Mouse (Mus musculus) hematopoietic stem cell, adult 5-6 weeks (primary cell): ENCODE results near the gene Esr1. TPM values are rescaled to one million over a fixed set of nuclear protein-coding genes. Genes with fewer than 3 reads are reported as not detected.

Source experiments
- ATAC-seq, 2 experiments: fragments of 125-278 bp in 1 of 2; replicated peaks in 1 of 2; 2 replicates each; pipeline ENCODE4 v1.8.0; 2016 to 2017; ENCODE audit warnings: inconsistent platforms in 2 of 2, mild to moderate bottlenecking in 2 of 2, moderate number of reproducible peaks in 2 of 2, low read depth in 1 of 2, moderate TSS enrichment in 1 of 2; ENCODE audit not compliant: low FRiP score in 2 of 2, poor library complexity in 2 of 2, severe bottlenecking in 2 of 2, insufficient read depth in 1 of 2, low TSS enrichment in 1 of 2
- total RNA-seq: library from RNA; stranded (forward); fragments of 172-1452, 232-1000 nt; gene quantifications from 2 replicates; pipeline ENCODE4 v1.2.3, GENCODE M21; 2017

Gene Esr1
- total RNA-seq, 1 experiment from 2014 or later, result 19.2 TPM

DNA sequence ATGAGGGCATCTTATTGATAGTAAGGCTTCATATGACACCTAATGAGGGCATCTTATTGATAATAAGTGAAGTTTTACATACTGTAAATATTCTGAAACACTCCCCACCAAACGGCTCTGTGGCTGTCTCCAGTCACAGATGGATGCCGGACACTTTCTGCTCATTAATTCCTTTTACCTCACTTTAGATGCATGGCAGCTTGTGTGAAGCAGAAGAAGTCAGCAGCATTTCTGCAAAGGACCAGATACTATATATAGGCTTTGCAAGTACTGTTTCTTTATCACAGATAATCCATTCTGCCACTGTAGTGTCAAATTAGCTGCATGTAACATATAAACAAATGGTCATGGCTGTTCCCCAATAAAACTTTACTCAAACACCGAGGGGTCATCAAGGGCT, 274.1 kb downstream of the Esr1 start:
- no peak for ATAC-seq

GRCm38 (mm10) chr10:4885961-4886360, 274.6 kb downstream of the Esr1 start:
- ATAC-seq, result no peak

DNA sequence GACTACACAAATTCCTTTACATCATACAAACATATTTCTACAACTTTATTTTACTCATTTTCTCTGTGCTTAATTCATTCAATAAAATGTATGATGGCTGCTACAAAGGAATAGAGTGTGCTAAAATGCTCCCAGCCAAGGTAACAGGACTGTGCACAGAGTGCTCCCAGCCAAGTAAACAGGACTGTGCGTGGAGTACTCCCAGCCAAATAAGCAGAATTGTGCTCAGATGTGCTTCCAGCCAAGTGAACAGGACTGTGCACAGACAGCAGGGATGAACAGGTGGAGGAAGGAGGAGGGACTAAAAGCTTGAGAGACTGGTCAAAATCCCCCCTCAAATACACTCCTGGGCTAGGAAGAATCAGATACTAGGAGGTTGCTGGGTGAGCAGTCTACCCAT, 282.1 kb downstream of the Esr1 start:
- ATAC-seq, result no peak

GRCm38 (mm10) chr10:4897789-4898188, 286.4 kb downstream of the Esr1 start:
- ATAC-seq, result no peak

GRCm38 (mm10) chr10:4900324-4900723, 288.9 kb downstream of the Esr1 start:
- ATAC-seq, result peak; percentile 25 to 59; a peak in 2 of 4 replicates

- ATAC-seq, result peak; percentile 58 to 80
These were observed 297.9 kb downstream of the Esr1 start for GRCm38 (mm10) chr10:4909271-4909670.

- peak; percentile 84 to 98 for ATAC-seq
These were observed 299.1 kb downstream of the Esr1 start for GRCm38 (mm10) chr10:4910451-4910850.

GRCm38 (mm10) chr10:4919046-4919445, 307.7 kb downstream of the Esr1 start:
- no peak for ATAC-seq

GRCm38 (mm10) chr10:4923616-4924015, 312.2 kb downstream of the Esr1 start:
- no peak; a peak in 1 of 4 replicates for ATAC-seq

DNA sequence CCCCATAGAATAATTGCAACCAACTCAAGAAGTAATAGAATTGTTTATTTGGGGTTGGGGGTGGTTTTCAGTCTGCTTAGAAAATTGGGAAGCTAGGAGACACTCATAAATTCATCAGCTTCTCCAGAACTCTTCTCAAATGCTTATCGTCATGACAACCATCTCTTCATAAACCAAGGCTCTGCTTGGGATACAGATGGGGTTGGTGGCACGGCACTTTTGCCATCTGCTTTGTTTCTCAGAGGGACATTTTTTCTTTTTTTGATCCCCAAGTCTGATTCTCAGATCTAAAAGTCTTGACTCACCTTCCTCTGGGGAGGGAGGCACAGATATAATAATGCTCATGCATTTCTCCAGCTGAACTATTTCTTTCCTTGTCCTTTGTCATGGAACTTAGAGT, 313.0 kb downstream of the Esr1 start:
- no peak for ATAC-seq

- no peak for ATAC-seq
These were observed 331.8 kb downstream of the Esr1 start for GRCm38 (mm10) chr10:4943148-4943547.

- no peak for ATAC-seq
These were observed 333.3 kb downstream of the Esr1 start for GRCm38 (mm10) chr10:4944725-4945124.

DNA sequence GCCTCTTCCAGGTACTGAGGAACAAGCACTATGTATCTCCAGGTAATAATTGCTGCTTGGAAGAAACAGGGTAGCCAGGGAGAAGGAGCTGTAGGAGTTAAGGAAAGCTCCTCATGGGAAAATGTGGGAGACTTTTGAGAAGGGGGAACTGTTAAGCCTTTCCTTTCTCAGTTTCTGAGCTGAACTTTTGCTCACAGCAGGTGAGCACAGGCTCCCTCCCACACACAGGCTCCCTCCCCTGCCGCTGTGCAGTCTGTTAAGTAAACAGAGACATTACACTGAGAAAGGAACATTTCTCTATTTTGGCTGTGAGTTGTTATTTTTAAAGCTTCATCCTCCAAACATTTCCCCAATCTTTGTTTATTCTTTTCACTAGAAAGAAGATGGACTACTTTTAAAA, 354.4 kb downstream of the Esr1 start:
- ATAC-seq, result no peak

DNA sequence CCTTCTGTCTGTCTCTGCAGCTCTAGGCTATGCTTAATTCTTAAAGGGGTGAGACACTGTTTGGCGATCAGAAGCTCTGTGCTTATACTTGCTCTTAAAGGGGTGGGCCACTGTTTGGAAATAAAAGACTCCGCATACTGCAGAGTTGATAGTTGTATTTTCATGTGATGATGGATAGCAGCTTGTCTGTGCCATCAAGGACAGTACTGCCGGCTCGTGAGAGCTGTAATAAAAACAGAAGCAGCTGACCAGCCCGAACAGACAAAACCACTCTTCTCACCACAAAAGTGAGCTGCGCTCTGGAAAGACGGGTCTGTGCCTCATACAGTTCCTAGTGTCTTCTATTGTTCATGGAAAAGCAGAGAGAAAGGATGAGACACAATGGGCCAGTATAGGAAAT, 359.8 kb downstream of the Esr1 start:
- ATAC-seq, result no peak

DNA sequence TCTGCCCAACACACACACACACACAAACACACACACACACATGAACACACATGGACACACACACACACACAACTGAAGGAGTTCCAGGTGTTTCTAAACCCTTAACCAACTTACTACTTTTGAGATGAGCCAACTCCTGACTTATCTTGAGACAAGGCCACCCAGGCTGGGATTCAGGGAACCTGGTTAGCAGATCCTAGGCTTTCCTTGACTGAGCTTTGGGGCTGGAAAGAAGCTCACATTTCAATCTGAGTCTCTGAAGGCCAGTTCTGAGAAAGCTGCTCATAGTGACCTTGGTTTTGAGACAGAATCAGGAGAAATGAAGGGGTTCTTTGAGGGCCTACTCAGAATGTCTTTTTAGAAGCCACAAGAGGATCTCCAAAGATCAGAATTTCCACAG, 360.2 kb downstream of the Esr1 start:
- no peak for ATAC-seq

DNA sequence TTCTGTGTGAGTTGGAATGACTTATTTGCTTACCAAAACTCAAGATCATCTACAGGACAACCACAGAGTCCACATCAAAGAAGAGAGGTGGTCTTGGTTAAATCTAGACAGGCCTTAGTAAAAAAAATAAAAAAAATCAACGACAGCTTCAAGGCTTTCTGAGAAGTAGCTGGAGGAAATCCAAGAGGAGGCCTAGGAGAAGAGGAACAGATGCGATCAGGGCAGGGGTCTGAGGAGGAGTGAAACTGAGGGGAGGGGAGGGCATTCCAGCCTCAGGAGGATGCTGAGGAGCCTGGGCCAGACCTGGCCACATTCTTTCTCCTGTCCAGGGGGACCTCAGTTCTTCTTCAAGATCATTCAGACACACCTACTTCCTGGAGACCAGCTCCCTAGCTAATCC, 360.6 kb downstream of the Esr1 start:
- 0 out of 4 replicates have a peak, but pooled peaks of 1 of the 2 experiments have one; percentile 10 for ATAC-seq

- no peak for ATAC-seq
These were observed 362.9 kb downstream of the Esr1 start for GRCm38 (mm10) chr10:4974246-4974645.

DNA sequence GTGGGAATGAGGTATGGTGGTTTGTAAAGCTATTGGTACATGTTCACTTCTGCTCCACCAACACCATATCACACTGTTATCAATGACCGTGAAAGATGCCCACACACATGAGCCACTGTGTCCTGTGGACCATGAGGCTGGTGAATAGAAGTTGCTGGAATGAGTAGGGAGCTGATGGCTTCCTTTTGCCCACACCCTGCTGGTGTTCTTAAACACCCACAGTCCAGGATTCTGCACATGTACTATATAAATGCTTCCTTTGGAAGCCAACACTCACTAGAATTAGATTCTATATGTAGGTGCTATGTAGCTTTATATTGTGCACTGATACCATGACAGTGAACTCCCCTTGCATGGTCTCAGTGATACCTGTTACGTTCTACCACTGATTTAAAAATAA, 365.2 kb downstream of the Esr1 start:
- no peak for ATAC-seq

DNA sequence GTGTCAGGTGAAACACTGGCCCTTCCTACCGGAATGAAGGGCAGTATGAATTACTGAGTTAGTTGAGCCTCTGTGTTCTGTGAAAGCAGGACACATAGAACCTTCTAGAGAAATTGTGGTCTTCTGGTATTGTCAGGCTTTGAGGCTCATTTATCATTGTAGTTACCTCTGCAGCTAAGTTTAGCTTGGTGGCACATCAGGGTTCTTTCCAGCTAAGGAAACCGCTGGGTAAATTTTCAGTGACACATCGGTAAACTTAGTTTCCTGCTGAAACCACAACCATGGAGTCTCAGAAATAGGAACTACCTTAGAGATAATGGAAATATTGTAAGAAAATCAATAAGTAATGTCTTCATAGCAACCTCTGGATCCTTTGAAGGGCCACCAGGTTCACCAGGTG, 366.0 kb downstream of the Esr1 start:
- ATAC-seq, result peak; percentile 94 to 96

- ATAC-seq, result no peak
These were observed 372.5 kb downstream of the Esr1 start for GRCm38 (mm10) chr10:4983919-4984318.
